Mouse (Mus musculus): ENCODE results near the gene Sh2d1a.

Sh2d1a gene

DNA sequence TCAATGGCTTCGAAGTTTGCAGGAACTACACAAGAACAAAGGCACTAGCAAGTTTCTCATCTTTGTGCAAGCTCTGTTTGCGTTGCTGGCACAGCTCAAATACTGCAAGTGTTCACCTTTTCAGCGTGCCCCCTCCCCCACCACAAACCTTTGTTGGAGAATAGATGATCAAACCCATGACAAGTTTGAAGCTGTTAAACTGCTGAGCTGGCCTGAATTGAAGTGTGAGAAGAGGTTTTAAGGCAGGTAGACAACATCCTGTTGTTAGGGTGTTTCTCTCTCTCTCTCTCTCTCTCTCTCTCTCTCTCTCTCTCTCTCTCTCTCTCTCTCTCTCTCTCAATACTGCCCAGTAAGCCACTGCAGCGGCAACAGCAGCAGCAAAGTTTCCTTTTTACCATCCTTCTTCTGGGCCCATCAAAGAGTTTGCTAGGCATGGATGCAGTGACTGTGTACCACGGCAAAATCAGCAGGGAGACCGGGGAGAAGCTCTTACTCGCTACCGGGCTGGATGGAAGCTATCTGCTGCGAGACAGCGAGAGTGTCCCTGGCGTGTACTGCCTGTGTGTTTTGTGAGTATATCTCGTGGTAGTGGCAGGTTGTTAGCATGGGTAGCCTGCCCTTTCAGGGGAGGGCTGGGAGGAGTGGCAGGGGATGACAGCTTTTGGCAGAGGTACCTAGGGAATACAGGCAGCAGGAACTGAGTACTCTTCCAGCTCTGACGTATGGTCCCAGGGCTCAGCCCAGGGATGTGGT lies at the start of gene Sh2d1a:
Gene Sh2d1a (plus strand): TSS at position 163 of the 753 bp plus-strand sequence.
- no peak for DNase-seq

DNA sequence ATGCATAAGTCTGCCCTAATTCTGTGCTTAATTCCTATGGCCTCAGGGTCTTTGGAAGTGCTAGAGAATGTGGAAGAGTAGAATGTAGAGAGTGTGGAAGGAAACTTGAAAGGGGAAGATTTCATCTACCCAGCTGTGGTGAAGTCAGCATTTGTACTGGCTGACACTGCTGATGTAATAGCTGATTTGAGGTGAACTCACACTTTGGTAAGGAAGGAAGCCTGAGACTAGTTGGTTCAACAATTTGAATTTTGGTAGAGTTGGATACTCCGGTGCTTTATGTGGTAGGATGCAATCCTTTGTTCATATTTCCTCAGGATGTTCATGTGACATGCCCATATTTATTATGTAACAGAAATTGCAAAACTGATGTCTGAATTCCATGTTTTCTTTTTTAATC lies 49.3 kb upstream of the Sh2d1a start:
- no peak for DNase-seq

DNA sequence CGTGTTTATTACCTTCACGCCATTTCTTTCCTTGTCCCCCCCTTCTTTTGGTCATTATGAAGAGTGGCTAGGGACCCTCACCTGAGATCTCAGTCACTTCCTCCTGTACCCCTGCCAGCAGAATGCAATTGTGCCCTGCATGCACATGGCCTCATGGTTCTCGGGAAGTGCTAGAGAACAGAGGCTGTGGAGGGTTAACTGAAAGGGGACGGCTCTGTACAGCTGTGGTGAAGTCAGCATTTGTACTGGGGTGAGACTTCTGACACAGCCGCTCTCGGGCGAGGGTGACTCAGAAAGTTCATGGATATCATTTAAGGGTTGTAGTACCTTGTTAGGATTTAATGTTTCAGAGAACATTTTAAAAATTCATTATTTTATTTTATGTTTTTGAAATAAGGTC lies 47.7 kb upstream of the Sh2d1a start:
- DNase-seq, result no peak

DNA sequence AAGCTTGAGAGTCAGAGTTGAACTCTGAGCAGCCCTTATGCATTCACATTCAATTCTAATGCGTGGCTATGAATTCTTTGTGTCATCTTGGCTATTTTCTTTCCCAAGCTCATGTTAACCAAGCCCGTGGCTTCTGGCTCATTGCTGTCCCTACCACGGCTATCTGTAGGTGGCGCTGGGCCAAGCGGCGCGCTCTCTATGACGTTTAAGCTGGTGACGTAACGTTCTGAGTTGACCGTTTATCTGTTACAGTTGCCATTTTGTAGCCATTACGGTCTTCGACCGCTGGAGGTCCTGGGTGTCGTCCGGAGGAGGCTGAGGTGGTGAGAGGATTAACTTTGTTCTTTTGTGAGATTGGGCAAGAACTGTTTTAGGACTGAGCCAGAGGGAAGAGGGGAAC lies 12.8 kb upstream of the Sh2d1a start, which contains the start of gene Tex13c2:
Gene Tex13c2 (plus strand): TSS at position 246 of the 400 bp plus-strand sequence.
- DNase-seq, result no peak

DNA sequence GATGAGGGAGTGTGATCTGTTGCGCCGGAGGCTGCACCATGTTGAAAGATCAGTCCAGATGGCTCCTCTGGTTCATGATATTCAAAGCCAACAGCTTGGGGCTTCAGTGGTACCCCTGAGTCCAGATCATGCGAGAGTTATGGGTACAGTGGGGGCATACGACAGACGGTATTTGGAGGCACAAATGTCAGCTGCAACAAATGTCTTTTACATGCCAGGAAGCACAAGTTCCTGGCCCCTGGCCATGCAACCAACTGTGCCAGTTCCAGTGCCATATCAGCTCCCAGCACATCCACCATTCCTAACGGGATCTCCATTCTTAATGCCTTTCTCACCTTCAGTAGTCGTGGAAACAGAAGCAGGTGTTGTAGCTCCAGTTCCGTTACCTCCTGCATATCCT lies 11.9 kb upstream of the Sh2d1a start:
- DNase-seq, result peak; percentile 53 to 60

DNA sequence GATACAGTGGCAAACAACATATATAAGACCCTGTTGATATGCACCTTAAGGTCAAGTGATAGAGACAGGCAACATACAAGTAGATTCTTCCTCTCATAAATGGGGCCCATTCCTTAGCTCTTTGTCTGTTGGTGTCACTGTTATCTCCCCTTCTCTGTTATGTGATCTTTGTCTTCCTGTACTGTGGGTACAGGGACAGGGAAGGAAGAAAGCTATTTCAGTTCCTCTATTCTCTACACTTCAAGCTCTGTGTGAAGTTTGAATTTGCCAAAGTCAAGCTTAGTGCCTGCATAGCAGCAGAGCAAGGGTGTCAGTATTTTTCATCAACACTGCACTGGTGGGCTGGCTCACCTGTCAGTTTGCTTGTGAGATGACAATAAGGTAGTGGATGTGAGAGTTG lies 1.7 kb upstream of the Sh2d1a start:
- no peak for DNase-seq

DNA sequence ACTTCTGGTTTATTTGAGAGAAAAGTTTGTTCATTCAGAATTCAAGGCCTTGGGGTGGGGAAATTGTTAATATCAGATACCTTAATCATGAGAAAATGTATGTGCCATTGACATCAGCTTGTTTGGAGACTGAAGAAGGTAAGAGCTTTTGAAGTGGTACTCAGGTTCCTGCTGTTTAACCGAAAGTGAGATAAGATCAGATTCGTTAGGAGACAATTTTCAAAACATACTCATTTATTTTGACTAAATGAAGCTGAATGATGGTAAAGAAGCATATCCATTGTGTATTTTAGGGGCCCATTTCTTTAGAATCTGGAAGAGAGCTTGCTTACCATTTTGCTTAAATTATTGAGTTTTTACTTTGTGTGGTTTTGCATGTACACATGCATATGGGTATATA lies 8.9 kb downstream of the Sh2d1a start:
- no peak for DNase-seq

DNA sequence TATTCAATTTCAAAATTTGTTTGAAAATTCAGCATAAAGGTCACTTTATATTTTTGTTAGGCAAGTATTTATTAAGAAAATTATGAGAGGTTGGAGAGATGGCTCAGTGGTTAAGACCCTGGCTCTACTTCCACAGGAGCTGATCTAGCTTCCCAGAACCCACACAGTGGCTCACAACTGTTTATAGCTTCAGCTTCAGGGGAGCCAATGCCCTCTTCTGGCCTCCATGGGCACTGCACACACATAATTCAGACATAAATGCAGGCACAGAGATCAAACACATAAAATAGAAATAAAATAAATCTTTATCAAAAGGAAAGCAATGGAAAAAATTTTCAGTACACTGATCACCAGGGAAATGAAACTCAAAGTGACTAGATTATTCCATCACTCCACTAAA lies 10.3 kb downstream of the Sh2d1a start:
- no peak for DNase-seq

DNA sequence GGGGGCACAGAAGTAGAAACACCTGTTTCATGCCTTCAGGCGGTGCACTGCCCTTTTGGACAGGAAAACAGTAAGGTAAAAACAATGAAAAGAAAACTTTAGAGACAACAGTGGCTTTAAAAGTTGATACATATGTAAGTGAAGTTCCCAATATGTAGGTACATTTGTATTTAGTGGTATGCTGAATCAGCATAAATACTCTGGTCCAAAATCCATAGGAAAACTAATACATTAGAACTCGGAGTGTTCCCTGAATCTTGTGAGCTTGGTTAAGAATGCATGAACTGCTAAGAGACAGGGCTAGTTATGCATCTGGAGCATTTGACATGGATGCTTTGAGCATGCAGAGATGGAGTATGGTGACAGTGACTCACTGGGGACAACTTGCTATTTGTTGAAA lies 20.6 kb downstream of the Sh2d1a start:
- no peak for DNase-seq

DNA sequence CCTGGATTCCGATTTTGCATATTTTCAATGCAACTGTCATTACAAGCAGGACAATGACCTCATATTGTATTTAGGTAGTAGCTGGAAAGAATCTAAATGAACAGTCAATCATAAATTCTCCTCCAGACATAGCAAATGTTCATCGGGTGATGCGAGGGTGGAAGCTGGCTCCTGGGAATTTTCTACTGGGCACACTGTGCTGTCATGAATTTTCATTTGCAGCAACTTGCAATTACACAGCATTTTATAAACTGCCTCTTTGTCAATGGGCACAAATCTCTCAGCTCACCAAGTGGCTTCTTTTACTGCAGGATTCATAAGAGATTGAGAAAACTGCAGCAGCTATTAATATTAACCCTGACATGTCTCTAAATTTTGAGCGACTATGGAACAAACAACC lies 28.4 kb downstream of the Sh2d1a start:
- no peak for DNase-seq

DNA sequence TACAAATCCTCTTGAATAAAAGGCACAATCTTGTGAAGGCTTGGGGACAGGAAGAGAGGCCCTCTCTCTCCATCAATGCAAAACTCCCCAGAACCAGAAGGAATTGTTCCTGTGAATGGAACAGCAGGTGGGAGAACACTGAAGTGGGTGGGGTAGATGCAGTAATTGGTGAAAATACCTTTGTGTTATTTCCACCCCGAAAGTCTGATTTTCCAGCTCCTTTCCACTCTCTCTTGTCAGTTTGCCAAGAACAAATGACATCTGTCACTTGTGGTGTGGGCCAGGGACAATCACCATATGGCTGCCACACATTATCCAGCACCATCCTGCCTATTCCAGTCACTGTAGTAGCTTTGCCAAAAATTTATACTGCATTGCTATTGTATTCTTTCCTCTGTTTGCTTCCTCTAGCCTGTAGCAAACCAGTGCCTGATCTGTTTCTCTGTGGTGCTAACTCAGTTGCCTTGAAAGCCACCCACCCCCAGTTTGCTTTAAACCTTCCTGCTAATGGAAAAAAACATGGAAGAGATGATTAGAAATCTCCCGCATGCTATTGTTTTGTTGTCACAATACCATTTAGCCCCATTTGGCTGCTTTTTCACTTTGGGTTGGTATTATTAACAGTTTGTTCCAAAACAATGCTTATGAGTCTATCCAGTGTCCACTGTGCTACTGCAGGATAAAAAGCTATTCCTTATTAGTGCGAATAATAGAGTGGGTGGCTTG lies 37.9 kb downstream of the Sh2d1a start:
- DNase-seq, result peak; percentile 70 to 76

DNA sequence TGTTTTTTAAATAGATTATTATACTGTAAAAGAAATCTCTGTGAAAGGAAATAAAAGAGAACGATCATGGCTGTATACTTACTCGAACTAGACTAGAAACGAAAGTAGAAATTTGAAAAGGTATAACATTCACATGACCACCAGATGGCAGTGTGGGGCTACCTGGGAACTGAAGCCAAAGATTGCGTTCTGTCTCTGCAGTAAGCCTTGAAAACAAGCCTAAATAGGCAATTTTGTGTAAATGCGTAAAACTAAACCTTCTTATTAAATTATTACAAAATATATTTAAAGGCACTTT lies 38.5 kb downstream of the Sh2d1a start:
- DNase-seq, result peak; percentile 81 to 86

DNA sequence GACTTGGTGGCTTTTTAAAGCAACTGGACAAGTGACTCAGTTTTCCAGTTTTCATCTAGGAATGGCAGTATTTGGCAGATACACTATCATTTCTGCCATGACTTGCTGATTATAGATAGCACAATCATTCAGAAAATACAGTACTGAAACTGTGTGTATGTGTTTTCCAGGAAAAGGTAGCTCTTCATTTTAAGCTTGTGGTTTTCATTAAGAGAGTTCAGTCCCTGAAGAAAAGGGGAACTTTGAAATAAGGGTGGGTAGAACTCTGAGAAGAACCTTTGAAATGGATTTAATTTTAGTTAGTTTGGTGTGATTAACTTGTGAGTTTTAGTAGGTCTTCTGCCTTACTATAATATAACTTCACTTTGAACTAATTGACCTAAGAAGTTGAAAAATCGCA lies 42.8 kb downstream of the Sh2d1a start:
- DNase-seq, result no peak

DNA sequence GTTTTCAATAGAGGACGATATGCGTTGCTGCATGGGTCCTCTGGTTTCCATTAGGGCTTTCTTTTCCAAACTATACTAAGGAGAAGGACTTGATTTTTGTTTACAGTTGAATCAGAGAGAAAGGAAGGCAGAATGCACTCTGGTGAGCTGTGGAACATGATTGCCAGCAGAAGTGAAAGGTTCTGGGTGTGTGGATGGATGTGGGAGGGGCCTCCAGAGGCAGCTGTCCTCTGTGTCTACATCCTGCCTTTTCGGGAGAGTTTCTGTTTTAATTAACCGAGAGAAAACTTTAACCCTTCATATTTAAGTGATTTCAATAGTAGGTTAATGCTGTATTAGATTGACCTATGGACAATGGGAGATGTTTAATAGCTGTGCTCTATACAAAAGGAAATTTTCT lies 46.3 kb downstream of the Sh2d1a start:
- no peak for DNase-seq

DNA sequence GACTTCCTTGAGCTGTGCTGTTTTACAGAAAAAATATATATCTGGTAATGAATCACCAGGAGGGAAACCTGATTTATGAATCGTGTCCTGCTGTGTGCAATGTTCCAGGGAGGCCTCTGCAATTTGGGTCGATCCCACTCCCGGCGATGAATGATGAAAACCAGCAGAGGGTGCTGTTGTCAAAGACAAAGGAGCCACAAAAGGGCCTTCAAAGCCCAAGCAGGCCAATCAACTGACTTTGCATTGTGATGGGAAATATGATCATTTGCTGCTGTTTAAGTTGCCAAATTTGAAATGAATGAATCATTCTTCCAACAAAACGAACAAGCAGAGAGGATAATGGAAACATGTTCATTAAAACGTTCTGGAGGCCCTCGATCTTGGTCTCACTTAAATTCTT lies 55.0 kb downstream of the Sh2d1a start:
- DNase-seq, result peak; percentile 56 to 69

DNA sequence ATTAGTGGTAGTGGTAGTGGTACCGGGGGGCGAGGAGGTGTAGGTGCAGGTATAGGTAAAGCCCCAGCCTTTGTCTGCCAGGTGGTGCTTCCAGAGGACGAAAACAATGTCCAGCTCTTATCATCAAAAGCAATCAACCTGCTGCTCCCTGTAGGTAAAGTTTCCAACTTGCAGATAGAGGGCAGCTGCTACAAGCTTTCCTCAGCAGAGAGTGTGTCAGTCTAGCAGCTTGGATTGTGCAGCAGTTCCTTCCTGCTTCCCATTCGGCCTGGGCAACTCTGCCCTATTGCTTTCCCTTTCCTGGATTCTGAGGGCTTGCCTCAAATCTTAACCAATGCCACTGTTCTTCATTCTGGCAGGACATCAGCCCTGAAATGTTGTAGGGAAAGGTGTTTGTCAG lies 56.4 kb downstream of the Sh2d1a start:
- peak in 1 of 2 experiments; percentile 10 for DNase-seq
